Mouse (Mus musculus) small intestine, adult 2 months (tissue): ENCODE results near the gene 9130213A22Rik.

Experiments
- CTCF ChIP-seq: fragments of 200-500 bp; IDR thresholded peaks from 2 replicates; pipeline ENCODE4 v1.5.1; 2012; ENCODE audit warnings: low read depth, mild to moderate bottlenecking, control low read depth, inconsistent platforms, low read length, moderate library complexity, mixed read lengths; ENCODE audit not compliant: insufficient replicate concordance, insufficient read length; ENCODE audit errors: extremely low read depth
- POLR2A ChIP-seq: fragments of 200-500 bp; IDR thresholded peaks from 2 replicates; pipeline ENCODE4 v1.6.1; 2012; ENCODE audit warnings: low read depth, mild to moderate bottlenecking, control low read depth, inconsistent platforms, low read length, moderate library complexity

DNA sequence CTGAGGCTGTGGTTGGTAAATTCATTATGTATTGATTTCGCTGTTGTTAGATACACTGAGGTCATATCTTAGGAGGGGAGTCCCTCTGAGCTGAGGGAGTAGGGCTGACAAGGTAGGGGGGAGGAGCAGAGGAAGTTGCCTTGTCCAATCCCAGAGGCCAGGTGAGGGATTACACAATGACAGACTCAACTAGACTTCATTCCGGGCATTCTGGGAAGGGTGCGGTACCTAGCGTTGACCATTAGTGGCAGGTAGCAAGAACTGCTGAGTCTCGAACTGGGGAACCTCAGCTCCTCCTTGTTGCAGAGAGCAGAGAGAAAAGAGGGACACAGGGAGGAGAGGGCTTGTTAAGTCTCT, 11.2 kb upstream of the 9130213A22Rik start:
- peak; percentile 7; the same call in 1 of the 2 replicates for TF ChIP-seq CTCF
- no peak for TF ChIP-seq POLR2A
